Mouse (Mus musculus) embryonic fibroblast, embryonic 13.5 days (primary cell): ENCODE data around the gene Exosc10.

ENCODE experiments used
- CTCF ChIP-seq: IDR thresholded peaks from 2 replicates; pipeline ENCODE4 v1.5.1; 2011; ENCODE audit warnings: mild to moderate bottlenecking, control low read depth, low read length, moderate library complexity, borderline replicate concordance; ENCODE audit not compliant: insufficient read depth
- POLR2A ChIP-seq: IDR thresholded peaks from 2 replicates; pipeline ENCODE4 v1.6.1; 2011; ENCODE audit warnings: low read depth, mild to moderate bottlenecking, control low read depth, low read length, moderate library complexity

DNA sequence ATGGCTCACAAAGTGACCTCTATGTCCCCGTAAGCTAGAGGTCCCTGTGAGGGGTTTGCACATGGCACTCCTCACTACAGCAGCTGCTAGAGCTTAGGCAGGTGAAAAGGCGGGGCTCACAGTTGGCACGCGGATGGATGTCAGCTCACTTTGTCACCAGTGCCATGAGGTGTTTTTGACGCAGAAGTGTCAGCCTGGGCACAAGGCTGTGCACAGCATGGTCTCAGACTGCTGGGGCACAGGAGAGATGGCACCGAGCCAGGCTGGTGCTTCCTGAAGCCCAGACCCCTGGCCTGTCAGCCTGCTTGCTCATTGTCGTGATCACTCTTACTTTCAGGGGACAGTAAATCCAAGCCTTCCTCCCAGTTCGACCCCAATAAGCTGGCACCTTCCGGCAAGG is 22.5 kb downstream of the Exosc10 start:
- TF ChIP-seq CTCF = no peak
- TF ChIP-seq POLR2A = no peak
